Mouse (Mus musculus) thymus, adult 2 months (tissue): ENCODE data around the gene AC134908.4. TPM values are rescaled to one million over a fixed set of nuclear protein-coding genes. Genes with fewer than 3 reads are reported as not detected.
"Not testable (repeated sequence)": the region's sequence is repeated elsewhere in the genome, so short reads cannot be mapped to it uniquely, and the experiment has no call there.

Experiments used
- DNase-seq: peaks from one replicate; pipeline ENCODE4 v3.0.0; 2021
- H3K27ac ChIP-seq: fragments of 200-500 bp; 2 replicates; pipeline ENCODE4 v1.5.1; 2012; ENCODE audit warnings: low read length, control low read depth; ENCODE audit not compliant: control insufficient read depth, insufficient read depth
- H3K27me3 ChIP-seq: fragments of 200-500 bp; 2 replicates; pipeline ENCODE4 v1.6.1; 2012; ENCODE audit warnings: mild to moderate bottlenecking, low read length, moderate library complexity, mixed read lengths; ENCODE audit not compliant: control insufficient read depth, insufficient read depth
- H3K36me3 ChIP-seq: fragments of 200-500 bp; 2 replicates; pipeline ENCODE4 v1.6.1; 2012; ENCODE audit warnings: mild to moderate bottlenecking, low read length, moderate library complexity; ENCODE audit not compliant: control insufficient read depth, insufficient read depth
- H3K4me1 ChIP-seq: fragments of 200-500 bp; replicated peaks from 2 replicates; pipeline ENCODE4 v1.6.1; 2012; ENCODE audit warnings: low read length; ENCODE audit not compliant: control insufficient read depth, insufficient read depth
- H3K4me3 ChIP-seq: fragments of 200-500 bp; 2 replicates; pipeline ENCODE4 v1.5.1; 2012; ENCODE audit warnings: mild to moderate bottlenecking, low read length, control low read depth, moderate library complexity; ENCODE audit not compliant: control insufficient read depth, insufficient read depth
- CTCF ChIP-seq: fragments of 200-500 bp; IDR thresholded peaks from 2 replicates; pipeline ENCODE4 v1.5.1; 2012; ENCODE audit warnings: mild to moderate bottlenecking, control low read depth, low read length, moderate library complexity, borderline replicate concordance; ENCODE audit not compliant: control insufficient read depth, poor library complexity, insufficient read depth; ENCODE audit errors: extremely low read depth
- POLR2A ChIP-seq: fragments of 200-500 bp; IDR thresholded peaks from 2 replicates; pipeline ENCODE4 v1.6.1; 2012; ENCODE audit warnings: mild to moderate bottlenecking, low read length, control low read depth, moderate library complexity; ENCODE audit not compliant: control insufficient read depth, poor library complexity, insufficient read depth; ENCODE audit errors: extremely low read depth
- WGBS: fragments of 180-500 bp; shearing (Covaris S2); methylation state at CpG from one replicate; pipeline ENCODE4 v1.1.7; 2018; 5-methylcytosine and 5-hydroxymethylcytosine counted together
- polyA plus RNA-seq: library from polyadenylated mRNA; depleted of rRNA; stranded (reverse); fragments of >200 nt; gene quantifications from 2 replicates; pipeline ENCODE4 v1.2.3, GENCODE M21; 2012

AC134908.4 gene
- polyA plus RNA-seq, 1 experiment, result 1.1 TPM

DNA sequence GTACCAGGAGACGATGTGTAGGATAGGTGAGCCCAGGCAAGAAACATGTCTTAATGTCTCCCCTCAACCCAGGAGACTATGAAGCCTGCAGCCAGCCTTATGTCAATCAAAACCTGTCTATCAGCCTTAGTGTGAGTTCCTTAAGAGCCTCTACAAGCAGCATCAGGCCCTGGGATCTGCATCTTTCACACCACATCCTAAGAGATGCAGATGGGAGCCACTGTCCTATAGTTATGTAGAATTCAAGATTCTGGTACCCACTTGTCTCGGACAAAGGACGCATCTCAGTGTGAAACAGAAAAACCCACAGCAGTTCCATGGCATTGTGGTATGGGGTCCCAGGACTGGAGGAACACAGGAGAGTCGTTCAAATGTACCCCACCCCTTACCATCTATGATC is 40.4 kb downstream of the AC134908.4 start:
- Histone ChIP-seq H3K4me3 (no peak overlapping the region), H3K27me3 (no peaks in the 10 kb centered on the region), H3K4me1 (no peaks in the 10 kb centered on the region), H3K36me3 (no peaks in the 10 kb centered on the region), H3K27ac (no peak overlapping the region)
- WGBS, result 84% methylated on average over 4 of the region's 4 CpGs
- no peak for DNase-seq
- no peak for TF ChIP-seq CTCF
- TF ChIP-seq POLR2A, result no peak

DNA sequence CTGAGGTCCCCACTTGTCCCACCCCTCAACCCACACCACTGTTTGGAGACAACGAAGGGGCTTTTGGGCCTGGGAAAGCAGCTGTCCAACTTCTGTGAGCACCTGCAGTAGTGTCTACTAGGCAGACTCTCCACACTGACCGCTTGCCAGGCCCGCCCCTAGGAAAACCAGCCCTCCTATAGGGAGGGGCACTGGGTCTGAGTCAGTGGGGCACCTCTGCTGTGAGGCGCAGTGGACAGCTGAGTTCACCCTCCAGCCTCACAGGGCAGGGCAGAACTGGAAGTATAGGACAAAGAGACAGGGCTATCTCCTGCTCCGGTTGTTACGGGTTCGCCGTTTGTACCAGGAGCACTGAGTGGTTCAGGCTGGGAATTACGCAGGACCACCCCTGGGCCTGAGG is 41.2 kb downstream of the AC134908.4 start, which contains the start of gene Msln:
TSS of gene Msln (minus strand) at position 138 of the 400 bp plus-strand sequence.
- 94% methylated on average over 9 of the region's 9 CpGs for WGBS
- Histone ChIP-seq H3K4me1 (no peaks in the 10 kb centered on the region), H3K36me3 (no peaks in the 10 kb centered on the region), H3K27ac (no peak within 1 kb of the TSS), H3K4me3 (no peak within 1 kb of the TSS), H3K27me3 (no peaks in the 10 kb centered on the region)
- TF ChIP-seq CTCF, result no peak
- TF ChIP-seq POLR2A, result no peak
- no peak for DNase-seq

DNA sequence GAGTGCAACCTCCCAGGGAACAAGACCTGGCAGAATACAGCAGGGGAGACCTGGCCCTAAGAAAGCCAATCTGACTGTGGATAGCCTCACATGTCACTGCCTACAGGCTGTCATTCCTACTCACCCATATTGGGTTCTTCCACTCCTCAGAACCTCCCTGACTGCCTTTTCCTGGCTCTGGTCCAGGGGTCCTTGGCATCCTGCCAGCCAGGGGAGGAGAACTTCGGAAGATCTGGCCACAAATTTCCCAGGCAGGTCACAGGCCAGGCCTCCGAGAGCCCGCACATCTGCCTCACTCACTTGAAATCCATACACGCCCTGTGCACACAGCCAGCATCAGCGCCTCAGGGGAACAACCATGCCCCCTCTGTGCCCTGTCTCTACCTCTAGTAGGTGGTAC is 44.0 kb downstream of the AC134908.4 start:
- WGBS, result 42% methylated on average over 5 of the region's 5 CpGs
- Histone ChIP-seq H3K4me3 (no peak overlapping the region), H3K27me3 (no peaks in the 10 kb centered on the region), H3K36me3 (no peaks in the 10 kb centered on the region), H3K4me1 (no peaks in the 10 kb centered on the region), H3K27ac (no peak overlapping the region)
- no peak for DNase-seq
- no peak for TF ChIP-seq CTCF
- TF ChIP-seq POLR2A, result no peak

DNA sequence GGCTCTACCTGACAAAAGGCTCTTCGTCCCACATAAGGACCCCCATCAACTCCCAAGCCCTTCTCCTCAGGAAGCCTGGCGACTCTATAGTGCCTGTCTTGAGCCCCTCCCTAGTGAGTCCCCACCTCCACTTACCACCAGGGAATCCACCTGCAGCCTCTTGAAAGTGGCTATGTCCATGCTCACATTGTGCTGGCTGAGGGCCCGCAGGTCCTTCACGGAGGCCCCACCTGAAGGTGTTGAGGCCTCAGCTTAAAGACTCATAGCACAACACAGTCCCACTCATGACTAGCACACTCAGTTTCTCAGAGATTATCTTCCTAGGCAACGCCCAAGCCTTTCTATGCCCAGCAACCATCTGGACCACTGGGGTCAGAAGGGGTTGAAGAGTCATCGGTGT is 46.1 kb downstream of the AC134908.4 start:
- Histone ChIP-seq H3K36me3 (no peaks in the 10 kb centered on the region), H3K4me3 (no peak overlapping the region), H3K27ac (no peak overlapping the region), H3K4me1 (no peaks in the 10 kb centered on the region), H3K27me3 (no peaks in the 10 kb centered on the region)
- no peak for TF ChIP-seq POLR2A
- no peak for TF ChIP-seq CTCF
- DNase-seq, result no peak
- 90% methylated on average over 6 of the region's 6 CpGs for WGBS

DNA sequence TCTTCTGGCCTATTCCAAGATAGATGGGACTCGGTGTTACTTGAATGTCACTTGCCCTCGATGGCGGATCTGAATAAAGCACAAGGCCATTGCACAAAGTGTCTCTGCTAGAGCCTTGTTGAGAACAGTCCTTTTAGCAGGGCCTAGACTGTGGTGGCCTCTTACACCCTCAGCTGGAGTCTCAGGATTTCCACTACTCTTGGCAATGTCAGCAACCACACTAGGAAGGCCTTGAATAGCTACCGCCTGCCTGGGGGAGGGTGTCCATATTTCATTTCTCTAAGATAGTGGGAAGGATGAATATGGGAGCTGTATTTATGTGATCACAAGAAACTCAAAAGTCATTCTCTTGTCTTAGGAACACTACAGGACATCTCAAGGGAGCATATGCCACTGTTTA is 47.2 kb downstream of the AC134908.4 start:
- WGBS, result 93% methylated on average over 4 of the region's 4 CpGs

DNA sequence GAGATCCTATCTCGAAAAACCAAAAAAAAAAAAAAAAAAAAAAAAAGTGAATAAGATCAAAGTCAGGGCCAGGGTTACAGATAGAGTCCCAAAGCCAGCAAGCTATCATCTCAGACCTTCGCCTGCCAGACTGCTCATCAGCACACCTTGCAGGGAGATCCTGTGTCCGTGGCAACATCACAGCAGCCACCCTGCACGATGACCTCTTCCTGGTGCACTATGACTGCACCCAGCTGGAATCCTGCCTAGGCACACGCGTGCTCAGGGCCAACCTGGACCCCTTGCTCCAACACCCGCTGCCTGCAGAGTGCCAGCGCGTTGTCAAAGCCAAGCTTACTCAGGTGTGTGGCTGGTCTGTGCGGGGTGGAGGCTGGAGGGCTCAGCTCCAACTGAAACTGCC is 51.1 kb downstream of the AC134908.4 start:
- H3K4me1 ChIP-seq, result no peaks in the 10 kb centered on the region
- 81% methylated on average over 10 of the region's 10 CpGs for WGBS
- no peak overlapping the region for H3K4me3 ChIP-seq
- DNase-seq, result no peak
- H3K27ac ChIP-seq, result no peak overlapping the region
- H3K36me3 ChIP-seq, result no peaks in the 10 kb centered on the region
- no peaks in the 10 kb centered on the region for H3K27me3 ChIP-seq
- TF ChIP-seq CTCF, result no peak
- TF ChIP-seq POLR2A, result no peak

More for the DNA sequence above, 47.2 kb downstream of the AC134908.4 start:
- no peaks in the 10 kb centered on the region for H3K36me3 ChIP-seq
- H3K27ac ChIP-seq, result no peak overlapping the region
- no peaks in the 10 kb centered on the region for H3K4me1 ChIP-seq
- no peaks in the 10 kb centered on the region for H3K27me3 ChIP-seq
- no peak overlapping the region for H3K4me3 ChIP-seq
- DNase-seq, result no peak
- TF ChIP-seq CTCF, result no peak
- TF ChIP-seq POLR2A, result no peak

DNA sequence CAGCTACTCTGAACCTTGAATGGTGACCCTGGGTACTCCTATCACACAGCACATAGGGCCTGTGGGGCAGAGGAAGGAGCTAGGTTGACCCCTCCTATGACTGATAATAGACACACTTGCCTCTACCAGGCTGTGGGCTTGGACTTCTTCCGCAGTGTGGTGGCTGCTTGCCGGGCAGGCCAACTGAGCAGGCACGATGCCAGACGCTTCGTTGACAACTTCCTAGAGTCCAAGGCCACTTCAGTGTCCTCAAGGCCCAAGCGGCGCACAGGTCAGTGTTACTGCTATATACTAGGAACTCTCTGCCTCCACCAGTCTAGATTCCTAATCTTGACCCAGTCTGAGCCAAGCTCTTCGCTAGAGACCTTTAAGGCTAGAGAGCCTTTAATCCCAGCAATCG is 51.6 kb downstream of the AC134908.4 start:
- no peak for DNase-seq

DNA sequence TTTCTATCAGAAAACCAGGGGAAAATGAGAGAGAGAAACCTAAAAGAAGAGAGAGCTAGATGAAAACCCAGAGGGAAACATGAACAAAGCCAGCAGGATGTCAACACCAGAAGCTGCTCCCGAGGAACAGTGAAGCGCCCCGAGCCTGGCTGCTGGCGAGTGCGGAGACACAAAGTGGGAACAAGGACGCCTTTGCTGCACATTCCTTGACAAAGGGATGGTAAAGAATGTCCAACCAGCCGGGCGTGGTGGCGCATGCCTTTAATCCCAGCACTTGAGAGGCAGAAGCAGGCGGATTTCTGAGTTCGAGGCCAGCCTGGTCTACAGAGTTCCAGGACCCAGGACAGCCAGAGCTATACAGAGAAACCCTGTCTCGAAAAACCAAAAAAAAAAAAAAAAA is 54.0 kb downstream of the AC134908.4 start:
- WGBS, result 82% methylated on average over 12 of the region's 12 CpGs
- not testable (repeated sequence) for H3K36me3 ChIP-seq, H3K4me3 ChIP-seq, H3K27me3 ChIP-seq, H3K4me1 ChIP-seq, DNase-seq, H3K27ac ChIP-seq

More for the DNA sequence above, 51.6 kb downstream of the AC134908.4 start:
- Histone ChIP-seq H3K36me3 (no peaks in the 10 kb centered on the region), H3K27me3 (no peaks in the 10 kb centered on the region), H3K27ac (no peak overlapping the region), H3K4me3 (no peak overlapping the region), H3K4me1 (no peaks in the 10 kb centered on the region)
- no peak for TF ChIP-seq CTCF
- TF ChIP-seq POLR2A, result no peak
- WGBS, result 94% methylated on average over 9 of the region's 9 CpGs
